Mouse (Mus musculus): ENCODE measurements around the gene 9930111J21Rik2.

DNA sequence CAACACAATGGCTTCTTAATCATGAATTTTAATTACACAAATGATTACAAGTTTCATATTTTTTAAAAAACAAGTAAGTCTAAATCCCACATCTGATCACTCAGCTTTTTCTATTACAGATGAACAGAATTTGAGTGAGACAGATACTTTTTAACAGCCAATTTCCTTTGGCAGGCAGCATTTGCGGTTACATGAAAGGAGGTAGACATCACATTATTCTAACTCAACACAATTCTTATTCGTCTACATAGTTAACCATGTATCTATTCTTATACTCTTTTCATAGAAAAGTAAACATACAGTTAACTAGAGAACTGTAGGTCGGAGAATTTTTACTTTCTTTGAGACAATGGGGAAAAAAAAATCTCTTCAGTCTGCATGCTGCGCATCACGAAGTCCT is 39.5 kb upstream of the 9930111J21Rik2 start:
- TF ChIP-seq CTCF (IDR thresholded peaks at IDR 0.05; ENCODE audit: low read depth): no peak
- no peak for TF ChIP-seq EP300 (optimal IDR thresholded peaks at IDR 0.05)

Data from stomach, postnatal 0 days (tissue).